Mouse (Mus musculus) gastrocnemius, postnatal 36 days (tissue): Measurements from ENCODE around the gene Ankrd35. TPM values are rescaled to one million over a fixed set of nuclear protein-coding genes. Genes with fewer than 3 reads are reported as not detected.
"Not testable (repeated sequence)": the region's sequence is repeated elsewhere in the genome, so short reads cannot be mapped to it uniquely, and the experiment has no call there.

Source experiments
- DNase-seq, 2 experiments: peaks; one replicate each; pipeline ENCODE4 v3.0.0; 2022
- intact Hi-C: fragments of 180-260 bp; cut with DNase I; formaldehyde crosslinking; loops from one replicate; pipeline ENCODE4 v1.15.1; 2025
- total RNA-seq, 2 experiments: library from RNA; stranded (reverse); gene quantifications; 2 replicates each; pipeline ENCODE4 v1.2.3; 2021

Ankrd35 gene
- total RNA-seq, 2 experiments from 2014 or later: 0.35 to 0.92 TPM

- intact Hi-C loops: no loop called here
Measured at GRCm38 (mm10) chr3:96737995-96738394, 68.1 kb downstream of the Ankrd35 start.

DNA sequence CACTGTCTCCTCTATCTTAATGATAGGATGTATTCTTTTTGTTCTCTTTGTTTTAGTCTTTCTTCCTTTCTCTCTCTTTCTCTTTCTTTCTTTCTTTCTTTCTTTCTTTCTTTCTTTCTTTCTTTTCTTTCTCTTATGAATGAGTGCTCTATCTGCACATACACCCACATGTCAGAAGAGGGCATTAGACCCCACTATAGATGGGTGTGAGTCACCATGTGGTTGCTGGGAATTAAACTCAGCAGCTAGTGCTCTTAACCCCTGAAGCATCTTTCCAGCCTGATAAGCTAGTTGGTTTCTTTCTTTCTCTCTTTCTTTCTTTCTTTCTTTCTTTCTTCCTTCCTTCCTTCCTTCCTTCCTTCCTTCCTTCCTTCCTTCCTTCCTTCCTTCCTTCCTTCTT, 70.3 kb downstream of the Ankrd35 start:
- intact Hi-C loops: loop anchor here (5.0 to 10.0 kb wide), 2 partner anchors 47 to 145 kb away; no protein-coding TSS in a partner anchor

More at GRCm38 (mm10) chr3:96737995-96738394, 68.1 kb downstream of the Ankrd35 start:
- DNase-seq: no peak

More for the DNA sequence above, 70.3 kb downstream of the Ankrd35 start:
- not testable (repeated sequence) for DNase-seq

Other genes starting within 250 kb of the Ankrd35 start
- not detected for gene BC107364, start 217.8 kb upstream of the Ankrd35 start, total RNA-seq
- gene Hfe2, start 145.0 kb upstream of the Ankrd35 start, total RNA-seq: 100 to 1,000 TPM; 612 to 621 TPM
- gene Txnip, start 112.2 kb upstream of the Ankrd35 start, total RNA-seq: 100 to 1,000 TPM; 572 to 620 TPM
- gene Gm16253, start 93.1 kb upstream of the Ankrd35 start, total RNA-seq: 1 to 10 TPM; 1.4 to 2.4 TPM
- 10 to 100 TPM; 36.7 to 41.4 TPM for gene Polr3gl, start 76.0 kb upstream of the Ankrd35 start, total RNA-seq
- gene Ankrd34a, start 73.5 kb upstream of the Ankrd35 start, total RNA-seq: under 1 TPM; 0.59 to 0.92 TPM
- 1 to 10 TPM; 5.5 to 6.3 TPM for gene Lix1l, start 69.0 kb upstream of the Ankrd35 start, total RNA-seq
- 10 to 100 TPM; 19.9 to 29.7 TPM for gene Rbm8a, start 40.2 kb upstream of the Ankrd35 start, total RNA-seq
- 10 to 100 TPM; 20.0 to 25.5 TPM for gene Pex11b, start 34.8 kb upstream of the Ankrd35 start, total RNA-seq
- under 1 TPM in 1 of 2 experiments, not detected in 1; 0.20 TPM for gene Gm42957, start 34.7 kb upstream of the Ankrd35 start, total RNA-seq
- gene Itga10, start 24.5 kb upstream of the Ankrd35 start, total RNA-seq: 1 to 10 TPM in 1 of 2 experiments, under 1 TPM in 1; 0.84 to 1.2 TPM
- 1 to 10 TPM; 6.5 to 7.3 TPM for gene Pias3, start 26.3 kb downstream of the Ankrd35 start, total RNA-seq
- 1 to 10 TPM in 1 of 2 experiments, under 1 TPM in 1; 0.42 to 1.1 TPM for gene Nudt17, start 38.4 kb downstream of the Ankrd35 start, total RNA-seq
- 10 to 100 TPM; 18.1 to 19.9 TPM for gene Polr3c, start 57.5 kb downstream of the Ankrd35 start, total RNA-seq
- 10 to 100 TPM; 76.2 to 86.5 TPM for gene Rnf115, start 57.5 kb downstream of the Ankrd35 start, total RNA-seq
- not detected for gene Pdzk1, start 159.2 kb downstream of the Ankrd35 start, total RNA-seq
- not detected for gene Cd160, start 159.2 kb downstream of the Ankrd35 start, total RNA-seq
- 1 to 10 TPM; 1.7 to 2.2 TPM for gene Gja5, start 234.6 kb downstream of the Ankrd35 start, total RNA-seq
- 10 to 100 TPM; 14.8 to 18.3 TPM for gene Gpr89, start 235.2 kb downstream of the Ankrd35 start, total RNA-seq